Mouse (Mus musculus): ENCODE data around the gene Mrps2. TPM values are rescaled to one million over a fixed set of nuclear protein-coding genes. Genes with fewer than 3 reads are reported as not detected.
"Not testable (repeated sequence)": the region's sequence is repeated elsewhere in the genome, so short reads cannot be mapped to it uniquely, and the experiment has no call there.

Mrps2 gene
- polyA plus RNA-seq, 1 experiment from 2014 or later = 51.4 TPM

DNA sequence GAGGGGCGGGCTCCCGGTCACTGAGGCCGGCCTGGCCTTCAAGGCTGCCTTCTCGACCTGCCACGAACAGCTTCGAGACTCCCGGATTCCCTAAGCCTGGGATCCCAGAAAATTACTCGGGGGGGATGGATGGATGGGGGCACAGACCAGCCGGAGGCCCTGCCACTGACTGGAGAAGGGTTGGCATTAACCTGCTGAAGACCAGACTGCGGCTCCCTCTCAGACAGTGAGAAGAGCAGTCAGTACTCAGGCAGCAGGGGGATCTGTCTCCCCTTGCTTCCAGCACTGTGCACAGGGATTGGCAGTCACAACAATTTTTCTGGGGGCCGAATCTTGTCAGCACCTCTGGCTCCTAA, 20.6 kb upstream of the Mrps2 start:
- 5% methylated on average over 11 of the region's 11 CpGs for WGBS
- peak; percentile 66 for ATAC-seq (replicated peaks)

DNA sequence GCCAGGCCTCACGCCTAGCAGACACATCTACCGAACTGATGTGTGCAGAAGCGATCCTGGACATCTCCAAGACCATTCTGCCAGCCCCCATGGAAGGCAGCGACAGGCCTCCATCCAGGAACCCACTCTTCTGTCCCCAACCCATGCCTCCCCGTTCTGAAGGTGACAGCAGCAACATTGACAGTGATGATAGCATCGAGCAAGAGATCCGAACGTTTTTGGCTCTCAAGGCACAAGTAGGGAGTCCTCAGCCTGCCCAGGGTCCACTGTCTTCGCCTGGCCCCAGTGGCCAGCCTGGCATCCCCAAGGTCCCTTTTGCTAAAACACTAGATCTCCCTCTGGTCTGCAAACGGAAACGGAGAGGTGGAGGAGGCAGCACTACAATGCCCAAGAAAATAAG, 16.2 kb upstream of the Mrps2 start:
- 93% methylated on average over 11 of the region's 11 CpGs for WGBS
- no peak for ATAC-seq (replicated peaks)
- no peak overlapping the region for H3K27ac ChIP-seq
- H3K4me1 ChIP-seq = peaks cover 13% of the 10 kb centered on the region; the same call in 1 of the 2 replicates
- no peak overlapping the region for H3K4me3 ChIP-seq
- H3K9me3 ChIP-seq = no peaks in the 10 kb centered on the region
- H3K27me3 ChIP-seq (replicated peaks) = no peaks in the 10 kb centered on the region
- peaks cover 20% of the 10 kb centered on the region for H3K36me3 ChIP-seq (replicated peaks)
- no peak overlapping the region for H3K9ac ChIP-seq
- no peak overlapping the region for H3K4me2 ChIP-seq

More for the DNA sequence above, 20.6 kb upstream of the Mrps2 start:
- Histone ChIP-seq H3K27me3 (replicated peaks) (no peaks in the 10 kb centered on the region), H3K36me3 (replicated peaks) (peaks cover 13% of the 10 kb centered on the region; the same call in 1 of the 2 replicates), H3K9me3 (no peaks in the 10 kb centered on the region), H3K9ac (peak overlapping the region; percentile 89), H3K4me1 (peaks cover 19% of the 10 kb centered on the region), H3K4me2 (peak overlapping the region; percentile 81), H3K27ac (peak overlapping the region; percentile 83), H3K4me3 (peak overlapping the region; percentile 76)

DNA sequence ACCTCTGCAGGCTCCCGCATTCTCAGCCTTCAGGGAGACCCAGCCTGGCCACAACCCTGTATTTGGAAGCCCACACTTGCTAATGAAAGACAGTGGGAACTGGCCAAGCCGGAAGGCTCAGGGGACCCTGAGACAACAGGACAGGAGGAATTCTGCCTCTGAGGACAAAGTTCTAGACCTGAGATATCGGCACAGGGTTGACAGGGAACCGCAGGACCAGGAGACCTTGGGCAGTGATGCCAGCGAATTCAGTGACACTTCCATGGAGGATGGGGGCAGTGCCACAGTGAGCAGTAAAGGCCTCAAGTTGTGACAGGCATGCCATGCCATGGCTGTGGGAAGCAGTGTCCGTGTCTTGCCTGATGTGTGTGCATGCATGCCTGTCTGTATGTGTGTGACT, 14.3 kb upstream of the Mrps2 start:
- Histone ChIP-seq H3K27ac (no peak overlapping the region), H3K9me3 (no peaks in the 10 kb centered on the region), H3K4me2 (no peak overlapping the region), H3K4me1 (no peaks in the 10 kb centered on the region), H3K36me3 (replicated peaks) (peaks cover 20% of the 10 kb centered on the region), H3K4me3 (no peak overlapping the region), H3K9ac (no peak overlapping the region), H3K27me3 (replicated peaks) (no peaks in the 10 kb centered on the region)
- 93% methylated on average over 6 of the region's 6 CpGs for WGBS
- no peak for ATAC-seq (replicated peaks)

DNA sequence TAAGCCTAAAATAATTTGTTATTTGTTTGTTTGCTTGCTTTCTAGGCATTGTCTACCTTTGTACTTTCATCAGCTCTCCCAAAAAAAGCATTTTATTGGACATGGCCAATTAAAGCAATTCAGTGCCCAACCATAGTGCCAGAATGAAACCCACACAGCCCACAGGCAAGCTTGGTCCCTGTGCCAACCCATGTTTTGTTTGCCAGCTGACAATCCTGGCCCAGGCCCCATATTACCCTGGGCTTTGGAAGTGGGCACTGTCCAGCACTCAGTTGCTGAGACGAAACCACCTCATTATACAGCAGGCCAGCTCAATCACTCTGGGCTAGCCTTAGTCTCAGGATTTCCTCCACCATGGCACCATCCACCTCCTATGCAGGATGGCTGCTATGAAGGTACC, 11.2 kb upstream of the Mrps2 start:
- Histone ChIP-seq H3K27me3 (replicated peaks) (no peaks in the 10 kb centered on the region), H3K9me3 (no peaks in the 10 kb centered on the region), H3K9ac (no peak overlapping the region), H3K4me2 (no peak overlapping the region), H3K27ac (no peak overlapping the region), H3K4me1 (no peaks in the 10 kb centered on the region), H3K4me3 (no peak overlapping the region), H3K36me3 (replicated peaks) (peaks cover 13% of the 10 kb centered on the region)
- 71% methylated on average over 1 of the region's 1 CpGs for WGBS
- ATAC-seq (replicated peaks) = no peak

DNA sequence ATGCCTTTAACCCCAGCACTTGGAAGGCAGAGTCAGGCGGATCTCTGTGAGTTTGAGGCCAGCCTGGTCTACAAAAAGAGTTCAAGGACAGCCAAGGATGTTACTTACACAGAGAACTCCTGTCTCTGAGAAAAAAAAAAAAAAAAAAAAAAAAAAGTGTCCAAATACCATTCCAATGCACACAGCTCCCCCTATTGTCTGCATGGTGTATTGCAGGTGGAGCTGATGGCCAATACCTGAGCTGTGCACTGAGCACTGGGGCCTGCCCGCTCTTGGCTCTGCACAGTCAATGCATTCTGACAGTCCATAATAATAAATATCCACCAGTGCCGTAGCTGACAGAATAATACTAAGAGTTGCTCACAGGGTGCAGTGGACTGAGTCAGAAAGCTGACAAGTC, 3.9 kb upstream of the Mrps2 start:
- Histone ChIP-seq H3K27me3 (replicated peaks) (no peaks in the 10 kb centered on the region; the same call in none of the 2 replicates), H3K4me2 (no peak overlapping the region), H3K4me1 (peaks cover 18% of the 10 kb centered on the region), H3K4me3 (no peak overlapping the region), H3K9me3 (no peaks in the 10 kb centered on the region), H3K9ac (no peak overlapping the region), H3K27ac (no peak overlapping the region), H3K36me3 (replicated peaks) (no peaks in the 10 kb centered on the region)
- 50% methylated on average over 3 of the region's 3 CpGs for WGBS
- ATAC-seq (replicated peaks) = no peak

DNA sequence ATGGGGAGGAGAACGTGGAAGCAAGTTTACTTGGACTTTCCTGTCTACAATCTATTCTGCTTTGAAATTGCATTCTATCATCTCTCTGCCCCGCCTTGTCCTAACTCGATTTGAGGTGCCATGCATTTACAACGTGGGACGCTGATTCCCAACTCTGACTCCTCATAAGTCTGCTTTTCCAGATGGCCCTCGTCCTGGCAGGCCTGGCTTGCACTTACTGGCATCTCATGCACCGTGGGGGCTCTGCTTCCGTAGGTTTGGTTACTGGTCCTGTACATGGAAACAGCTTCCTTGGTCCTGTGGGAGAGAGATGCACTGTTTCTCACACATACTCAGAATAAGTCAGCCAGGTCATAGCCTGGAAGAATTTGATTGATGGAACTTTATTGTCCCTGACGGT, 2.9 kb upstream of the Mrps2 start:
- Histone ChIP-seq H3K4me3 (no peak overlapping the region), H3K4me1 (peaks cover 24% of the 10 kb centered on the region), H3K9ac (no peak overlapping the region), H3K9me3 (no peaks in the 10 kb centered on the region), H3K27me3 (replicated peaks) (no peaks in the 10 kb centered on the region; the same call in none of the 2 replicates), H3K27ac (no peak overlapping the region), H3K4me2 (no peak overlapping the region), H3K36me3 (replicated peaks) (peaks cover 8% of the 10 kb centered on the region)
- ATAC-seq (replicated peaks) = no peak
- 83% methylated on average over 9 of the region's 9 CpGs for WGBS

DNA sequence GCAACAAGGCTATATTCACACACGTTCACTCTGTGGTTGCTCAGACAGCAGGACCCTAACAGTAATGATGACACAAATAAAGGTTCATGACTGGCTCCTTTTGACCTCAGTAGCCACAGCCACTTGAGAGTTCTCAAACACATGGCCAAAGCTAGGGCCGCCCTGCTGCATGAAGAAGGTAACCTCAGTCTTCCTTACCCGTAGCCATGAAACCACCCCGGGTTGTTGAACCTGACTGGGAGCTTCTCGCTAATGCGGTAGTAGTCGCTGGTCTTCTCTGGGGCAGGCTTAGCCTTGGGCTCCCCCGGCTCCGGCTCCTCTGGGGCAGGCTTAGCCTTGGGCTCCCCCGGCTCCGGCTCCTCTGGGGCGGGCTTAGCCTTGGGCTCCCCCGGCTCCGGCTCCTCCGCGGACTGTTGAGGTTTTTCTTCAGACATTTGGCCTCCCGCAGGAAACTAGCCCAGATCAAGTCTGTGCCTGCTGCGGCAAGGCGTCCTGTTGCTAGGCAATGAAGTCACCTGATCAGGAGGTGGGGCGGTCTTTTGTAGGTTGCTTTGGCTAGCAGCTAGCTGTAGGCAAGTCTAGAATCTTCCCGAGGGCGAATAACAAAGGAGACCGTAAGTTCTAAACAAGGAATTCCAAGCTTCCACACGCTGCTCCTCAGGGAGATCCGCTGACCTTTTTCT, 1.9 kb upstream of the Mrps2 start, which contains the start of gene 1700007K13Rik:
Gene 1700007K13Rik, minus strand, starts transcription at position 497 of the 683 bp plus-strand sequence.
- ATAC-seq (replicated peaks) = peak; percentile 66
- Histone ChIP-seq H3K4me2 (peak within 1 kb of the TSS; percentile 59), H3K4me3 (peak within 1 kb of the TSS; percentile 27), H3K36me3 (replicated peaks) (peaks cover 19% of the 10 kb centered on the region), H3K27me3 (replicated peaks) (no peaks in the 10 kb centered on the region; the same call in none of the 2 replicates), H3K27ac (no peak within 1 kb of the TSS), H3K9me3 (no peaks in the 10 kb centered on the region), H3K9ac (no peak within 1 kb of the TSS; the same call in 1 of the 2 replicates), H3K4me1 (peaks cover 24% of the 10 kb centered on the region)
- 4% methylated on average over 25 of the region's 25 CpGs for WGBS

DNA sequence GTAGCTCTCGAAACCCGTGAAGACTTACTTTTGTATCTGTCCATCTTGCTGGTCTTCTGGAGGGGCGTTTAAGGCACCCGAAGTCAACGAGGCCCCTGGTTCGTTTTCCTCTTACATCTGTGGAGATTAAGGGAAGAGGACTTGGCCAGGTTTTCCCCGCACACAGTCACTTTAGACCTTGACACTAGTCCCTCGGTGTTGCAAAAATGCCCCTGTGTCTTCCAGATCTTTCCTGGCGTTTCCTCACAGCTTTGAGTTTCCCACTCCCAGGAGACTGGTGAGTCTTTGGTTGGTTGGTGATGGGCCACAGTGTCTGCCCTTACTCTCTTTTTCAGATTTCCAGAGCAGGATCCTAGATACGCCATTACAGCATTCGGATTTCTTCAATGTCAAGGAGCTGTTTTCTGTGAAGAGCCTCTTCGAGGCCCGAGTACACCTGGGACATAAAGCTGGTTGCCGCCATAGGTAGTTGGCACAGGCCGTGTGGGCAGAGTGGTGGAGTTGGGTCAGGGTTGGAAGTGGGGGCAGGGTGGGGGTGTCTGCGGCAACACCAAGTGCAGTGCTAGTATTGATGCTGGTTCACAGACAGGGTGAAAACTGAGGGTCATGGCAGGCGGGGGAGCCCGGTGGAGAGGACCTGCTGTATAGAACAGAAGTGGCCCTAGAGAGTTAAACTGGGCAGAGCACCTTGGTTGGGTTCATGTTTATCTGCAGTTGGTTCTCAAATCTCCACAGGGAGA, 790 bp downstream of the Mrps2 start:
- H3K36me3 ChIP-seq (replicated peaks) = peaks cover 28% of the 10 kb centered on the region
- no peaks in the 10 kb centered on the region for H3K9me3 ChIP-seq
- peak overlapping the region; percentile 99 for H3K9ac ChIP-seq
- no peak overlapping the region for H3K27ac ChIP-seq
- 52% methylated on average over 18 of the region's 18 CpGs for WGBS
- H3K4me3 ChIP-seq = peak overlapping the region; percentile 97
- no peaks in the 10 kb centered on the region; the same call in none of the 2 replicates for H3K27me3 ChIP-seq (replicated peaks)
- no peak for ATAC-seq (replicated peaks)
- H3K4me2 ChIP-seq = peak overlapping the region; percentile 73
- H3K4me1 ChIP-seq = peaks cover 24% of the 10 kb centered on the region

DNA sequence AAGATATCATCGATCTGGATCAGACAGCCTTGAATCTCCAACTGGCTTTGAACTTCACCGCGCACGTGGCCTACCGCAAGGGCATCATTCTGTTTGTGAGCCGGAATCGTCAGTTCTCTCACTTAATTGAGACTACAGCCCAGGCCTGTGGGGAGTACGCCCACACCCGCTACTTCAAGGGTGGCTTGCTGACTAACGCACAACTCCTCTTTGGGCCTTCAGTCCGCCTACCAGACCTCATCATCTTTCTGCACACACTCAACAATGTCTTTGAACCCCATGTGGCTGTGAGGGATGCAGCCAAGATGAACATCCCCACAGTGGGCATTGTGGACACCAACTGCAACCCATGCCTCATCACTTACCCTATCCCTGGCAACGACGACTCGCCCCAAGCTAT, 1.6 kb downstream of the Mrps2 start:
- Histone ChIP-seq H3K9ac (no peak overlapping the region), H3K4me2 (0 out of 2 replicates have a peak overlapping the region, but pooled peaks have one; percentile 73), H3K27ac (no peak overlapping the region), H3K36me3 (replicated peaks) (peaks cover 28% of the 10 kb centered on the region), H3K27me3 (replicated peaks) (no peaks in the 10 kb centered on the region; the same call in none of the 2 replicates), H3K4me1 (peaks cover 24% of the 10 kb centered on the region), H3K9me3 (no peaks in the 10 kb centered on the region), H3K4me3 (no peak overlapping the region)
- WGBS = 97% methylated on average over 14 of the region's 14 CpGs
- ATAC-seq (replicated peaks) = no peak

DNA sequence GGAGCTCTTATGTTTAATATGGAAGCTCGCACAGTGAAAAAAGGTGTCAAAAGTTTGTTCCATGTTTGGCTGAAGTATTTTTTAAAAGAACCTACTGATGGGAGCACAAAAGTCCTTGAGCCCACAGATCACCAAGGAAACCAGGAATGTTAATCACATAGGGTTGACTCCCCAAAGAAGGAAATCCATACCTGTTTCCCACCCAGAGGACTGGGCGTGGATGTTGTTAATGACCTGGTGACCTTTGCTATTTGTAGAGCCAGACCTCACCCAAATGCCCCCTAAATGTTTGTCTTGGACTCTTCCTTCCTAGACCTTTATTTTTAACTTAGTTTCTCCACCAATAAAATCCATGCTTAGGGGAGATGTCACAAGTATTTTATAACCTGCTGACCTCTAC, 2.7 kb downstream of the Mrps2 start:
- no peaks in the 10 kb centered on the region for H3K27me3 ChIP-seq (replicated peaks)
- WGBS = 99% methylated on average over 2 of the region's 2 CpGs
- no peak overlapping the region for H3K4me3 ChIP-seq
- H3K4me1 ChIP-seq = peaks cover 24% of the 10 kb centered on the region
- no peak for ATAC-seq (replicated peaks)
- H3K9ac ChIP-seq = no peak overlapping the region
- no peak overlapping the region for H3K27ac ChIP-seq
- no peak overlapping the region for H3K4me2 ChIP-seq
- peaks cover 28% of the 10 kb centered on the region for H3K36me3 ChIP-seq (replicated peaks)
- H3K9me3 ChIP-seq = no peaks in the 10 kb centered on the region

DNA sequence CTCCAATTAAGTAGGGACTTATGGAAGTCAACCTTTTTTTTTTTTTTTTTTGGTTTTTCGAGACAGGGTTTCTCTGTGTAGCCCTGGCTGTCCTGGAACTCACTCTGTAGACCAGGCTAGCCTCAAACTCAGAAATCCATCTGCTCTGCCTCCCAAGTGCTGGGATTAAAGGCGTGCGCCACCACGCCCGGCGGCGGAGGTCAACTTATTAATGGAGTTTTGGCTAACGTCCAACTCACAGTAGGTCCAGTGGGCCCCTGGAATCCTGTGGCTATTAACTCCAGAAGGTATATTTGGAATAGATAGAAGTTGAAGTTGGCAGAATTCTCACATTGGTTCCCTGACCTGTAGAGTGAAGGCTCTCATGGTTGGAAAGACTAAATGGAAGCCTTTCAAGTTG, 4.1 kb downstream of the Mrps2 start:
- peaks cover 15% of the 10 kb centered on the region for H3K4me1 ChIP-seq
- H3K27ac ChIP-seq; ATAC-seq (replicated peaks); H3K27me3 ChIP-seq (replicated peaks); H3K9me3 ChIP-seq; H3K9ac ChIP-seq; H3K4me2 ChIP-seq; H3K4me3 ChIP-seq: not testable (repeated sequence)
- H3K36me3 ChIP-seq (replicated peaks) = peaks cover 28% of the 10 kb centered on the region
- WGBS = 91% methylated on average over 8 of the region's 8 CpGs

DNA sequence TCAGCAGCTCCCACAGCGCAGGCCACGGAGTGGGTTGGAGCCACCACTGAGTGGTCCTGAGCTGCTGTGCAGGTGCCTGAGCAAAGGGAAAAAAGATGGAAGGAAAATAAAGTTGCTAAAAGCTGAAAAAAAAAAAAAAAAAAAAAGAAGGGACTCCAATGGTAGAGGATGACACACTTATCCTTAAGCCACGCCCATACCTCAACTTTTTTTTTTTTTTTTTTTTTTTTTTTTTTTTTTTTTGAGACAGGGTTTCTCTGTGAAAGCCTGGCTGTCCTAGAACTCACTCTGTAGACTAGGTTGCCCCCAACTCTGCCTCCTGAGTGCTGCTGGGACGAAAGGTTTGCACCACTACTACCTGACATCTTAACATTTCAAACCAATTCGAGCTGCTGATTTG, 10.1 kb downstream of the Mrps2 start:
- not testable (repeated sequence) for H3K36me3 ChIP-seq (replicated peaks); H3K4me3 ChIP-seq; H3K27me3 ChIP-seq (replicated peaks); H3K9me3 ChIP-seq; H3K27ac ChIP-seq; H3K4me2 ChIP-seq; ATAC-seq (replicated peaks); H3K9ac ChIP-seq; H3K4me1 ChIP-seq
- 98% methylated on average over 5 of the region's 5 CpGs for WGBS

All from midbrain, embryonic 15.5 days (tissue).